Mouse (Mus musculus): ENCODE measurements at regions not wholly inside any gene's neighbourhood (a gene's known extent, or its start where the extent isn't known, plus 50 kb on each side); places are given as distances from the start of the nearest gene placed in this dataset.

GRCm38 (mm10) chr13:102392868-102393661 lies 300.3 kb upstream of the Cd180 start:
- DNase-seq, result no peak

- no peak for DNase-seq
Measured at GRCm38 (mm10) chr13:102393662-102393970, 299.7 kb upstream of the Cd180 start.

- no peak for DNase-seq
Measured at GRCm38 (mm10) chr13:102394057-102394456, 299.3 kb upstream of the Cd180 start.

- DNase-seq, result no peak
Measured at GRCm38 (mm10) chr13:102397411-102397810, 295.9 kb upstream of the Cd180 start.

- DNase-seq, result no peak
Measured at GRCm38 (mm10) chr13:102411840-102412239, 281.5 kb upstream of the Cd180 start.

GRCm38 (mm10) chr13:102434372-102434954 lies 258.9 kb upstream of the Cd180 start:
- no peak for DNase-seq

GRCm38 (mm10) chr13:102442676-102443075 lies 250.7 kb upstream of the Cd180 start:
- DNase-seq, result no peak

GRCm38 (mm10) chr13:102447310-102447709 lies 246.0 kb upstream of the Cd180 start:
- no peak for DNase-seq

GRCm38 (mm10) chr13:102449416-102450121 lies 243.8 kb upstream of the Cd180 start:
- no peak for DNase-seq

GRCm38 (mm10) chr13:102451176-102451575 lies 242.2 kb upstream of the Cd180 start:
- no peak for DNase-seq

- no peak for DNase-seq
Measured at GRCm38 (mm10) chr13:102458711-102459110, 234.6 kb upstream of the Cd180 start.

GRCm38 (mm10) chr13:102463993-102464392 lies 229.4 kb upstream of the Cd180 start:
- DNase-seq, result no peak

GRCm38 (mm10) chr13:102481906-102482305 lies 211.5 kb upstream of the Cd180 start:
- no peak for DNase-seq

- DNase-seq, result no peak
Measured at GRCm38 (mm10) chr13:102482451-102482850, 210.9 kb upstream of the Cd180 start.

- DNase-seq, result no peak
Measured at GRCm38 (mm10) chr13:102487416-102488097, 205.8 kb upstream of the Cd180 start.

- no peak for DNase-seq
Measured at GRCm38 (mm10) chr13:102491370-102491769, 202.0 kb upstream of the Cd180 start.

- DNase-seq, result no peak
Measured at GRCm38 (mm10) chr13:102504157-102504947, 189.0 kb upstream of the Cd180 start.

- no peak for DNase-seq
Measured at GRCm38 (mm10) chr13:102507226-102507625, 186.1 kb upstream of the Cd180 start.

- DNase-seq, result no peak
Measured at GRCm38 (mm10) chr13:102507916-102508315, 185.4 kb upstream of the Cd180 start.

- DNase-seq, result no peak
Measured at GRCm38 (mm10) chr13:102510733-102511279, 182.6 kb upstream of the Cd180 start.

- no peak for DNase-seq
Measured at GRCm38 (mm10) chr13:102518169-102518882, 175.0 kb upstream of the Cd180 start.
